Mouse (Mus musculus) lung, embryonic 14.5 days (tissue): ENCODE measurements around the gene St6galnac6. TPM values are rescaled to one million over a fixed set of nuclear protein-coding genes. Genes with fewer than 3 reads are reported as not detected.

ENCODE experiments used
- ATAC-seq: fragments of 200-750 bp; cut with Nextera tagmentation; 2 replicates; pipeline ENCODE4 v1.8.0; 2017; ENCODE audit warnings: mild to moderate bottlenecking, moderate TSS enrichment, moderate library complexity; ENCODE audit not compliant: insufficient read depth
- DNase-seq: peaks from one replicate; pipeline ENCODE4 v3.0.0-alpha.2; 2015
- H3K27ac ChIP-seq: fragments of 300-500 bp; sonication (generic); 2 replicates; pipeline ENCODE4 v1.5.1; 2014; ENCODE audit warnings: low read depth, mild to moderate bottlenecking, moderate library complexity
- H3K27me3 ChIP-seq: fragments of 300-500 bp; sonication (generic); 2 replicates; pipeline ENCODE4 v1.6.1; 2014; ENCODE audit warnings: low read length, control low read depth; ENCODE audit not compliant: insufficient read depth
- H3K36me3 ChIP-seq: fragments of 300-500 bp; sonication (generic); 2 replicates; pipeline ENCODE4 v1.6.1; 2014; ENCODE audit warnings: control low read depth; ENCODE audit not compliant: insufficient read depth
- H3K4me1 ChIP-seq: fragments of 300-500 bp; sonication (generic); 2 replicates; pipeline ENCODE4 v1.6.1; 2014; ENCODE audit warnings: antibody characterized with exemption, control low read depth; ENCODE audit not compliant: insufficient read depth
- H3K4me2 ChIP-seq: fragments of 300-500 bp; sonication (generic); 2 replicates; pipeline ENCODE4 v1.6.1; 2014; ENCODE audit warnings: mild to moderate bottlenecking
- H3K4me3 ChIP-seq: fragments of 300-500 bp; sonication (generic); 2 replicates; pipeline ENCODE4 v1.5.1; 2014; ENCODE audit warnings: low read depth, low read length
- H3K9ac ChIP-seq: fragments of 300-500 bp; sonication (generic); 2 replicates; pipeline ENCODE4 v1.6.1; 2014
- H3K9me3 ChIP-seq: fragments of 300-500 bp; sonication (generic); 2 replicates; pipeline ENCODE4 v1.6.1; 2016; ENCODE audit warnings: low read depth, low read length, control low read depth
- CTCF ChIP-seq: IDR thresholded peaks from 2 replicates; pipeline ENCODE4 v1.5.1; 2016; ENCODE audit warnings: antibody characterized with exemption, low read depth
- WGBS: fragments of 180-500 bp; shearing (Covaris S2); extraction: QIAGEN DNeasy Blood & Tissue Kit; methylation state at CpG from one replicate; pipeline ENCODE4 v1.1.7; 2014; 5-methylcytosine and 5-hydroxymethylcytosine counted together
- polyA plus RNA-seq: library from polyadenylated mRNA; unstranded; fragments of >200 nt; fragmentation: Nextera tagmentation; extraction: Ambion mirVana; gene quantifications from 2 replicates; pipeline ENCODE4 v1.2.1, GENCODE M21; 2014

The St6galnac6 gene
- polyA plus RNA-seq, 1 experiment from 2014 or later = 11.1 TPM

- Histone ChIP-seq H3K4me1 (peaks cover 42% of the 10 kb centered on the region), H3K4me2 (no peak overlapping the region), H3K9ac (0 out of 2 replicates have a peak overlapping the region, but pooled peaks have one; percentile 2), H3K36me3 (0 out of 2 replicates have a peak, but pooled peaks cover 3% of the 10 kb centered on the region), H3K27me3 (no peaks in the 10 kb centered on the region), H3K27ac (peak overlapping the region; percentile 82), H3K9me3 (no peaks in the 10 kb centered on the region), H3K4me3 (no peak overlapping the region)
- no peak for ATAC-seq
- WGBS = 63% methylated on average over 5 of the region's 5 CpGs
- DNase-seq = no peak
- no peak for TF ChIP-seq CTCF
These were observed 24.7 kb downstream of the St6galnac6 start for GRCm38 (mm10) chr2:32624111-32624748.

GRCm38 (mm10) chr2:32625212-32625872 lies 25.8 kb downstream of the St6galnac6 start:
- Histone ChIP-seq H3K9me3 (no peaks in the 10 kb centered on the region), H3K4me2 (peak overlapping the region; percentile 58), H3K4me3 (peak overlapping the region; percentile 24), H3K36me3 (no peaks in the 10 kb centered on the region), H3K27ac (peak overlapping the region; percentile 82), H3K4me1 (peaks cover 31% of the 10 kb centered on the region), H3K9ac (peak overlapping the region; percentile 40), H3K27me3 (no peaks in the 10 kb centered on the region)
- DNase-seq (peak; percentile 86), ATAC-seq (peak; percentile 28; the same call in 1 of the 2 replicates)
- TF ChIP-seq CTCF = 0 out of 2 replicates have a peak, but pooled peaks have one; percentile 26
- 2% methylated on average over 13 of the region's 13 CpGs for WGBS

- ATAC-seq = no peak
- Histone ChIP-seq H3K27me3 (no peaks in the 10 kb centered on the region), H3K9me3 (no peaks in the 10 kb centered on the region), H3K4me3 (no peak overlapping the region), H3K9ac (peak overlapping the region; percentile 40; the same call in 1 of the 2 replicates), H3K27ac (peak overlapping the region; percentile 82), H3K36me3 (no peaks in the 10 kb centered on the region), H3K4me2 (peak overlapping the region; percentile 58), H3K4me1 (peaks cover 24% of the 10 kb centered on the region)
- 29% methylated on average over 5 of the region's 5 CpGs for WGBS
- DNase-seq = peak; percentile 47
- TF ChIP-seq CTCF = no peak
These were observed 26.6 kb downstream of the St6galnac6 start for GRCm38 (mm10) chr2:32625873-32626694.

GRCm38 (mm10) chr2:32627266-32628043 lies 27.9 kb downstream of the St6galnac6 start:
- no peaks in the 10 kb centered on the region for H3K9me3 ChIP-seq
- DNase-seq (no peak), ATAC-seq (no peak)
- 62% methylated on average over 20 of the region's 20 CpGs for WGBS
- H3K4me3 ChIP-seq = no peak overlapping the region
- no peaks in the 10 kb centered on the region for H3K36me3 ChIP-seq
- H3K27me3 ChIP-seq = no peaks in the 10 kb centered on the region
- H3K4me1 ChIP-seq = peaks cover 13% of the 10 kb centered on the region; the same call in 1 of the 2 replicates
- no peak overlapping the region for H3K4me2 ChIP-seq
- peak overlapping the region; percentile 26; the same call in 1 of the 2 replicates for H3K9ac ChIP-seq
- TF ChIP-seq CTCF = no peak
- peak overlapping the region; percentile 44; the same call in 1 of the 2 replicates for H3K27ac ChIP-seq

- H3K9ac ChIP-seq = peak overlapping the region; percentile 13; the same call in 1 of the 2 replicates
- ATAC-seq (no peak), DNase-seq (no peak)
- TF ChIP-seq CTCF = no peak
- no peaks in the 10 kb centered on the region for H3K36me3 ChIP-seq
- peak overlapping the region; percentile 13; the same call in 1 of the 2 replicates for H3K4me2 ChIP-seq
- H3K27me3 ChIP-seq = no peaks in the 10 kb centered on the region
- H3K4me1 ChIP-seq = peaks cover 13% of the 10 kb centered on the region; the same call in 1 of the 2 replicates
- 62% methylated on average over 4 of the region's 4 CpGs for WGBS
- H3K27ac ChIP-seq = peak overlapping the region; percentile 44
- no peak overlapping the region for H3K4me3 ChIP-seq
- H3K9me3 ChIP-seq = no peaks in the 10 kb centered on the region
These were observed 28.6 kb downstream of the St6galnac6 start for GRCm38 (mm10) chr2:32628044-32628550.

GRCm38 (mm10) chr2:32628729-32629128 lies 29.2 kb downstream of the St6galnac6 start:
- H3K4me2 ChIP-seq = peak overlapping the region; percentile 13; the same call in 1 of the 2 replicates
- no peaks in the 10 kb centered on the region for H3K27me3 ChIP-seq
- ATAC-seq (peak; percentile 2; the same call in 1 of the 2 replicates), DNase-seq (peak; percentile 55)
- no peak overlapping the region for H3K9ac ChIP-seq
- H3K27ac ChIP-seq = peak overlapping the region; percentile 44
- no peaks in the 10 kb centered on the region for H3K9me3 ChIP-seq
- no peak overlapping the region for H3K4me3 ChIP-seq
- peaks cover 13% of the 10 kb centered on the region; the same call in 1 of the 2 replicates for H3K4me1 ChIP-seq
- 26% methylated on average over 5 of the region's 5 CpGs for WGBS
- H3K36me3 ChIP-seq = no peaks in the 10 kb centered on the region
- no peak for TF ChIP-seq CTCF
